Mouse (Mus musculus) forelimb bud, embryonic 11.5 days (tissue): ENCODE data around the gene Adgrg1.

ENCODE experiments used
- DNase-seq: peaks from one replicate; pipeline ENCODE4 v3.0.0-alpha.2; 2012; ENCODE audit warnings: low read depth, low spot score

Adgrg1 gene

GRCm38 (mm10) chr8:94995336-94995893 lies 20.9 kb downstream of the Adgrg1 start:
- DNase-seq: no peak

- no peak for DNase-seq
Measured at GRCm38 (mm10) chr8:94996037-94996436, 21.5 kb downstream of the Adgrg1 start.

DNA sequence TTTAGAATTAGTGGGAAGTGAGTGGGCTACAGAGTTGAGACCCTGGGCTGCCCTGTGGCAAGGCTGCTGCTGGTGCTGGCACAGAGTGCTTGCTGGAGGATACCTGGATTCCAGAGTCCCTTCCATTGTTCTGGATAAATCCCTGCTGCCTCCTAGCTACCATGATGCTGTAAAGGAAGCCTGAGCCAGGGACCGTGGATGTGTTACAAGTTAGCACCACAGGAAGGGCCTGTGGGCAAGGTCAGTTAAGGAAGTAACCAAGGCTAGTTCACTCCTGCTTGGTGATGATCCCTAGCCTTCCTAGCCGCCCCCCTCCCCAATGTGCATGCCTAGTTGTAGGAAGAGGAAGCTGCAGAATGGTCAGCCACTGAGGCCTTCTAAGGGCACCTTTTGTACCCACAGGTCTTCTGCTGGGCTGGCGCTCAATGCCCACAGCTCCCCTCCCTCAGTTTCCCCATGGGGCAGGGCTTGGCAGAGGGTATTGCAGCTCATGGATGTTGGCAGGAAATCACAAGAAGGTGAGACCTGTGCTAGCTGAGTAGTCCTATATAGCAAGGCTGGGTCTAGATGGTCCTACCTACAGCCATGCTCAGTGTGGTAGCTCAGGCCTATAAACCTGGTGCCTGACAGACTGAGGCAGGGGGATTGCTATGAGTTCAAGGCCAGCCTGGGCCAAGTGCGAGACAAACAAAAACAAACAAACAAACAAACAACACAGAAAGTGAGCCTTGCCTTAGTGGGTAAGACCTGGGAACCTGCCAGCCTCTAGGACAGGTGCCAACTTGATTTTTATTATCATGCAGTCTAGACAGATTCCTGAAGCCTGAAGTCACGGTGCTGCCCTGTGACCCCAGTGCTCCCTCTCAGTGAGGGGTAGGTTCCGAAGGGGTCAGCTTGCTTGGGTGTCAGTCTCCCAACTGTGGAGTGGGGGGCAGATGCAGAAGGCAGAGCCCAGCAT lies 22.6 kb downstream of the Adgrg1 start:
- no peak for DNase-seq

DNA sequence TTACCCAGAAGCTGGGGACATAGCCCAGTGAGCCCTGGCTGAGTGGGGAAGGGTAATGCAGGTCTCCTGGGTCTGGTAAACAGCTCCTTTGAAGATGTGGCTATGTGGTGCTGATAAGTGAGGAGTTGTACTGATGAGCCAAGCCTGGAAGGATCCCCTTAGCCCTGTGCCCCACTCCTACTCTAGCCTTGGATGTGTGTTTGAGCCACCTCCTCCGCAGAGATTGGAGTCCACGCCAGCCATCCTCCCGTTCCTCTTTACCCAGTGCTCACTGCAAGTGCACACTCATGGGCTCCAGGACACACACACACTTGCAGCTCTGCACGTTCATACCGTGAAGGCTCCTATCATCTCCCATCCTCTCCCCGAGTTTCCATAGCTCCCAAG lies 23.3 kb downstream of the Adgrg1 start:
- no peak for DNase-seq

DNA sequence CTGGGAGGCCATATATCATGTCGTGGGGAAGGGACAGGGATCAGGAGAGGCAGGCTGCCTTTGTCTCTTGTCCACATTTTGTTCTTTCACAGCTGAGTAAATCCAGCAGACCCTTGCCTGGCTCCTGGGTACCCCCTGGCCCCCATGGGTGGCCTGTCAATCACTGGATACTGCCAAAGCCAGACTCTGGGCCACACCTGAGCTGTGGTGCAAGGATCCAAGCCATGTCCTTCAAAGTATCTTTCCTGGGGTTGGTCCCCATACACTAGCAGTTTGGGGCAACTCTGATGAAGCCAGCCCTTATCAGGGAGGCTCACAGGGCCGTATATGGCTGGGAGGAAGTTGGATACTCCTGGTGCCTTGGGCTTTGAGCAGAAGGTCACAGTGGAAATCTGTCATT lies 23.9 kb downstream of the Adgrg1 start:
- DNase-seq: no peak

GRCm38 (mm10) chr8:94999004-94999403 lies 24.5 kb downstream of the Adgrg1 start:
- DNase-seq: no peak

DNA sequence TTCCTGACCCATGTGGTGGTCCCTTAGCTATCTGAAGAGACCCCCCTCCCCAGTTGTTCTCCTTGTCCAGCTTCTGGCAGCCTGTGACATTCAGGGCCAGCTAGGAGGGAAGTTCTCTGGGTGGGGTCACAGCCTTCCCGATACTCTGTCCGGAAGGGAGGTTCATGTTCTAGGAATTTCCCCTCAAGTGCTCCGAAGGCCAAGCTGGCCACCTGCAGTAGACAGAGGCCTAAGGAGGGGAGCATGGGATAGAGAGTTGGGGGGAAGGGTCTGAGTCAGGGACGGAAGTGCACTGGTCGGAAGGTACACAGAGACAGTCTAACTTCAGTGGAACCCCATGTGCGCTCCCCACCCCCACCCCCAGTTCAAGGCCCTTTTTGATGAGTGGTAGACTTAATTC lies 25.4 kb downstream of the Adgrg1 start:
- DNase-seq: no peak

DNA sequence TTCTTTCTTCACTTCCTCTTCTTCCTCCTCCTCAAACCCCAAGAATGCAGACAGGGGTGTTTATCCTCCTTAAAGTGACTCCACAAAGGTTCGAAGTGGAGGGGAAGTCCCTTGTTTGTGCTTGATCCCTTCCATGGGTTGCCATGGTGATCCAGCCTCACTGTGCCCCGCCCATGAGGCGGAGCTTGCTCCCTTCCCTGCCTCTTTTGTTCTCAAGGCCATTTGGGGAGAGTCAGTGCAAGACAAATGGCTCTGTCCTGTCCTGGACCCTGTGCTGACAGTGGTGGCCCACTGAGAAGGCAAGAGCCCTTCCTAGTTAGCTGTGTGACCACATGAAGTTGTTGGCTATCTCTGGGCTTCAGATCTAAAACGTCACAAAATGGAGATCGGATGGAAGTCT lies 26.1 kb downstream of the Adgrg1 start:
- peak; percentile 72 for DNase-seq

DNA sequence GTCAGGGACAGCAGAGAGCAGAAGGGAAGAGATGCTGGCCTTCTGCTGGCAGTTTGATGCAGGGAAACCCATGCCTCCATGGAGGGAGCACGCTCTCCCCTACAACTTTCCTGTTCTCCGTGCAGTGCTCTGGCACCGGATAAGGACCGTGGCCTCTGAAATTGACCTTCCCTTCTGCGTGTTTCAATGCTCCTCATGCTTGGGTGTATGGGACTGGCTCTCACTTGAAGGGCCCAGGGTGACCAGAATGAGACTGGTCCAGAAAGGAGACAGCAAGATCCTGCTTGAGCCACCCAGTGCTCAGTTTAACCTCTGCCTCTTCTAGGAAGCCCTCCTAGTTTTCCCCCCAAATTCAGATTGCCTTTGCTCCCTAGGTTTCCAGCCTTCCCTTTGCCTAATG lies 26.6 kb downstream of the Adgrg1 start:
- no peak for DNase-seq

GRCm38 (mm10) chr8:95001655-95002054 lies 27.1 kb downstream of the Adgrg1 start:
- DNase-seq: peak; percentile 85

GRCm38 (mm10) chr8:95002089-95002655 lies 27.6 kb downstream of the Adgrg1 start:
- DNase-seq: no peak

DNA sequence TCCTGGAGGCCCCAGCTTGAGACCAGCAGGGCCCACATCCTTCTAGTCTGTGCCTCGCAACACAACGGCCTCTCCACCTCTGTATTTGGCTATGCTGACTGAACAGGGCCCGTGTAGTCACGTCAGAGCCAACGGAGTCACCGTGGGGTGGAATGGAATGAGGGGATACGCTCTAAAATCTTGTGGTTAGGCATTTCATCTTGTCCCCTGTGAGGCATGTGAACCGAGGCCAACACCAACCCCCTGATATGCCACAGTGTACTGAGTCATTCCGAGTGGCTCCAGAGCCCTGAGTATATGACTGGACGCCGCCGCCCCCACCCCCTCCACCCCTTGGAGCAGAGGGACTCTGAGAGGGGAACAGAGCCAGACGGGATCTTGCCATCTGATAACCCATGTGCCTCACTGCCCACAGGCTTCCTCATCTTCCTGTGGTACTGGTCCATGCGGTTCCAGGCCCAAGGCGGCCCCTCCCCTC lies 37.9 kb downstream of the Adgrg1 start:
- no peak for DNase-seq

DNA sequence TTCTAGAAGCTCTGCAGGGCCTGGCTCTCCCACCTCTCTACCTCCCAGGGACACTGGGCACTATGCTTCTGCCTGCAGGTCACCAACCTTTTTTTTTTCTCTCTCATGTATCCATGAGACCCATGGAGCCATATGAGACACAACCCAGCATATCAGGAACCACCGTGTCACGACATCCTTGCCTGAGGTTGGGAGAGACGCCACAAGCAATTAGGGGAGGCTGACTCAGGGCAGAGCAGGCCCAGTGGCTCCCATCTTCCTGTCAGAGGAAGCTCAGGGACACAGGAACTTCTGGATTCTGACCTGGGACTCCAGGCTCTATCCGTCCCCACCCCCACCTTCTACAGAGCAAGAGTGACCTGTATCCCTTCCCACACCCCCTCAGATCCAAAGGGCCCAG lies 41.3 kb downstream of the Adgrg1 start:
- DNase-seq: no peak

DNA sequence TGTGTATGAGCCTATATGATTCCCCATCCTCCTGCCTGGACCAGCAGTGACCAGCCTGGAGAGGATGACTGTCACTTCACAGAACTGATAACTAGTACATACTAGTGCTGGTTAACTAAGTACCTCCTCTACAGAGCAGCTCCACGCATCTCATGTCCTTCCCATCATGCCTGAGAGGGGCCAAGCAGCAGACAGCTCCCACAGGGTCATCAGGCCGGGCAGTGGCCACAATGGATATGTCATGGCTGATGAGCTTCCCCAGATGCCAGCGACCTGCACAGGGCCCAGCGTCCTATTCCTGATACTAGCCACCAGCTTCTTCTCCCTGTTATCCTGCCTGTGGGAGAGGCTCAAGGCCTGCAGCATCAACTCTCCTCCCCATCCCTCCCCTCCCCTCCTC lies 42.1 kb downstream of the Adgrg1 start:
- DNase-seq: no peak

- DNase-seq: no peak
Measured at GRCm38 (mm10) chr8:95017451-95017850, 42.9 kb downstream of the Adgrg1 start, which contains the start of gene Adgrg3. TSS of gene Adgrg3 (plus strand) at chr8:95017692.

DNA sequence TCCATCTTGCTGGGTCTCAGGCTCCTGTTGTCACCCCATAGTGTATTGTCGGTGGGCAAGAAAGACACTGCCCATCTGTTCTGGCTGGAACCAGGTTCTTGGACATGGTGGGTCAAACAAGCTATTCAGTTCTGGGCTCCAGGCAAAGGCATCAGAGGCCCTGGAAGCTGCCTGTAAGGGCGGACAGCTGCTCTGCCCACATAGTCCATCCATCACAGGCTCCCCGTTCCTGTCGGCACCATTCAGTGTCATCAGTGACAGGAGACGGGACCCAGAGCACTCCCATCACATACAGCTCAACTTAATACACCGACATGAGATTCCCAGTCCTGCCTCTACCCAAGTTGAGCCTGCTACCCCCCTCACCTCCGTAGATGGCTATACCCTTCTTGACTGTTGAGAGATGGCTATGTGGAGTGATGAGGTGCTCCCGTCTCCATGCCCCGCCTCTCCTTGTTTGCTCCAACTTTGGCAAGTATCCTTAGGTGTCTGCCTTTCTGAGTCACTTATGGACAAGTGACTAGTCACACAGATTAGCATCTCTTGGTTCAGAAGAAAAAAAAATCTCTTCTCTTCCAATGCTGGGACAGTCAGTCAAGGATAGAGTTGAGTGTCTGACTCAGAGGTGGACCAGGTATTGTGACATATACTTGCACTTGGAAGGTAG lies 43.6 kb downstream of the Adgrg1 start:
- DNase-seq: no peak

DNA sequence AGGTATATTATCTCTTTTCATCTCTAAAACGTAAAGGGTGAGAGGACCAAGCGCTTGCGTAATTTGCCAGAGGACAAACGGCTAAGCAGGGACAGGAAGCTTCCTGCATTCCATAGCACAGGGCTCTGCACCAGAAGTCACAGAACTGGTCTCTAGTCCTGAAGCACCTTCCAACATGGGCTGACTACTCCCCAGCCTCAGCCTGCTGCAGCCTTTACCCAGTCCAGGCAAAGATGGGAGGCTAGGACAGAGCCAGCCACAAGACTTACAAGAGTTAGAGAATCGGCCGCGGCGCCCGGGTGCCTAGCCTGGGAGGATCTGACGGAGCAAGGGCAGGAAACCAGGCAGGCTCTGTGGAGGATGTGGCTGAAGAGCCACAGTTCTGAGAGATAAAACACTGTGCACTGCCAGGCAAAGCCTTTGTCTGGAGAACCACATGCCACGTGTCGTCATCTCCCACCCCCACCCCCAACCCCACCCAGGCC lies 45.8 kb downstream of the Adgrg1 start:
- DNase-seq: no peak

DNA sequence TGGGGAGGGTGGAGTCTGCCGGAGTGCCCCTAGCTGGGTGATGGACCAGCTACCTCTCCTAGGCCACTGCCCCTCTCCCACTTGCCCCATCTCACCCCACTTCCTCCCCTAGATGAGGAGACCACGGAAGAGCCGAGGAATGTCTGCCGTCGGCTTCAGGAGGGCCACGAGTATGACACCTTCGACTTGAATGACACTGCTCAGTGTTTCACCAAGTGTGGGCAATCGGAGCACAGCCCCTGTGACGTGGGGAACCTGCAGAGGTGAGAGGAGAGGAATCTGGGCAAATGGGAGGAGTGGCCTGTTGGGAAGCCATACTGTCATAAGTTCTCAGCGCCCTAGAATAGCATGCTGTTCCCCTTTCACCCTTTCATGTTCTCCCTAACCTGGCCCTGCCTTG lies 46.3 kb downstream of the Adgrg1 start:
- DNase-seq: no peak

GRCm38 (mm10) chr8:95023201-95023600 lies 48.6 kb downstream of the Adgrg1 start:
- no peak for DNase-seq

- DNase-seq: no peak
Measured at GRCm38 (mm10) chr8:95024387-95024786, 49.8 kb downstream of the Adgrg1 start.

DNA sequence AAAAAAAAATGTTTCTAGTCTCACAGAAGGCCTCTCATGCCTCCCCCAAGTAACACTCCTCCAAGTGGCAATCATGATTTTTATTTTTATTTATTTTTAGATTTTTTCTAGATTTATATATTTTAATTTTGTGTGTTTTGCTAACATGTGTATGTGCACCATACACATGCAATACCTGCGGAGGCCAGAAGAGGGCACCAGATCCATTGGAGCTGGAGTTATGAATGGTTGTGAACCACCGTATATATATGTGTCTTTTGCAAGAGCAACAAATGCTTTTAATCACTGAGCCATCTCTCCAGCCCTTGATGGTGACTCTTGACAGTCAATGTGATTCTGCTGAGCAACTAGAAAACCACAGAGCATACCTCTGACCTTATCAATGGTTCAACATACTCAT lies 50.9 kb downstream of the Adgrg1 start:
- no peak for DNase-seq

DNA sequence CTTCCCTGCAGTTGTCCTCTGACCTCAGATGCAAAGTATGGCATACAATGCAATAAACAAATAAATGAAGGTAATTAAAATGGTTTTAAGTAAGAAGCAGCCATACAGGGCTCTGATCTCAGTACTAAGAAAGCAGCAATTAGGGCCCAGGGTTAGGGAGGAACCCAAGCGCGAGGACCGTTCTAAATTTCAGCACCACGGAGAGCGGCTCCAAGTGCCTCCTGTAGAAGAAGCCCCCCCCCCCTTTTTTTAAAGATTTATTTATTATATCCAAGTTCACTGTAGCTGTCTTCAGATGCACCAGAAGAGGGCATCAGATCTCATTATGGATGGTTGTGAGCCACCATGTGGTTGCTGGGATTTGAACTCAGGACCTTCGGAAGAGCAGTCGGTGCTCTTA lies 53.8 kb downstream of the Adgrg1 start:
- DNase-seq: peak; percentile 69
